Mouse (Mus musculus) C2C12 (cell line): ENCODE measurements around the gene Cdkn2aip. TPM values are rescaled to one million over a fixed set of nuclear protein-coding genes. Genes with fewer than 3 reads are reported as not detected.

Source experiments
- H3K27me3 ChIP-seq: one replicate; pipeline ENCODE4 v1.6.1; 2011; ENCODE audit not compliant: control insufficient read depth, insufficient read depth, insufficient read length
- H3K36me3 ChIP-seq: one replicate; pipeline ENCODE4 v1.6.1; 2011; ENCODE audit not compliant: control insufficient read depth, insufficient read depth
- H3K4me3 ChIP-seq: one replicate; pipeline ENCODE4 v1.5.1; 2011; ENCODE audit warnings: mild to moderate bottlenecking, control low read depth; ENCODE audit not compliant: poor library complexity, insufficient read depth, severe bottlenecking
- H3K79me2 ChIP-seq: one replicate; pipeline ENCODE4 v1.6.1; 2011; ENCODE audit not compliant: control insufficient read depth, insufficient read depth
- H3K79me3 ChIP-seq: one replicate; pipeline ENCODE4 v1.6.1; 2011; ENCODE audit warnings: low read depth, control low read depth
- H3ac ChIP-seq: one replicate; pipeline ENCODE3; 2011; ENCODE audit warnings: low read depth; ENCODE audit not compliant: control insufficient read depth, insufficient read length
- CEBPB ChIP-seq: IDR thresholded peaks from one replicate; pipeline ENCODE4 v1.6.1; 2011; ENCODE audit warnings: low read depth, mild to moderate bottlenecking, control low read depth, moderate library complexity
- CTCF ChIP-seq: IDR thresholded peaks from one replicate; pipeline ENCODE4 v1.5.1; 2011; ENCODE audit not compliant: control insufficient read depth, insufficient read depth, insufficient read length
- FOSL1 ChIP-seq: IDR thresholded peaks from one replicate; pipeline ENCODE4 v1.8.0; 2011; ENCODE audit warnings: mild to moderate bottlenecking, low read length; ENCODE audit not compliant: poor library complexity, insufficient read depth, severe bottlenecking
- MAX ChIP-seq: IDR thresholded peaks from one replicate; pipeline ENCODE4 v1.6.1; 2011; ENCODE audit warnings: mild to moderate bottlenecking, control low read depth
- MYOD1 ChIP-seq: IDR thresholded peaks from one replicate; pipeline ENCODE4 v1.6.1; 2011; ENCODE audit warnings: low read depth; ENCODE audit not compliant: control insufficient read depth, insufficient read length
- MYOG ChIP-seq: IDR thresholded peaks from one replicate; pipeline ENCODE4 v1.6.1; 2011; ENCODE audit not compliant: control insufficient read depth, insufficient read length; ENCODE audit errors: extremely low read depth
- USF1 ChIP-seq: IDR thresholded peaks from one replicate; pipeline ENCODE4 v1.6.1; 2011; ENCODE audit warnings: low read depth, mild to moderate bottlenecking, control low read depth, moderate library complexity
- polyA plus RNA-seq: library from polyadenylated mRNA; unstranded; fragments of >200 nt; fragmentation: generic; extraction: Trizol; gene quantifications from one replicate; pipeline ENCODE4 v1.2.1, GENCODE M21; 2012; ENCODE audit warnings: missing spikeins

Gene Cdkn2aip
- polyA plus RNA-seq, 1 experiment: 3.8 TPM

- H3ac ChIP-seq: no peak overlapping the region
- no peak overlapping the region for H3K4me3 ChIP-seq
- H3K36me3 ChIP-seq: peaks cover 16% of the 10 kb centered on the region
- H3K79me2 ChIP-seq: peaks cover 7% of the 10 kb centered on the region
- no peak for TF ChIP-seq FOSL1
- H3K27me3 ChIP-seq: no peaks in the 10 kb centered on the region
- no peaks in the 10 kb centered on the region for H3K79me3 ChIP-seq
These were observed 51.0 kb downstream of the Cdkn2aip start for GRCm38 (mm10) chr8:47662716-47663115.

- Histone ChIP-seq H3K36me3 (peaks cover 2% of the 10 kb centered on the region), H3K79me3 (no peaks in the 10 kb centered on the region), H3ac (no peak overlapping the region), H3K27me3 (no peaks in the 10 kb centered on the region), H3K4me3 (no peak overlapping the region), H3K79me2 (no peaks in the 10 kb centered on the region)
- no peak for TF ChIP-seq USF1
- TF ChIP-seq MYOG: no peak
- TF ChIP-seq MAX: no peak
- no peak for TF ChIP-seq CEBPB
- no peak for TF ChIP-seq MYOD1
- TF ChIP-seq FOSL1: no peak
- no peak for TF ChIP-seq CTCF
These were observed 53.3 kb downstream of the Cdkn2aip start for GRCm38 (mm10) chr8:47660394-47660793.

- H3ac ChIP-seq: no peak overlapping the region
- no peaks in the 10 kb centered on the region for H3K79me3 ChIP-seq
- H3K36me3 ChIP-seq: no peaks in the 10 kb centered on the region
- no peaks in the 10 kb centered on the region for H3K27me3 ChIP-seq
- no peaks in the 10 kb centered on the region for H3K79me2 ChIP-seq
- TF ChIP-seq CEBPB: no peak
- no peak for TF ChIP-seq CTCF
- TF ChIP-seq USF1: no peak
- no peak for TF ChIP-seq MYOD1
- TF ChIP-seq FOSL1: no peak
- no peak for TF ChIP-seq MYOG
- TF ChIP-seq MAX: no peak
- H3K4me3 ChIP-seq: no peak overlapping the region
These were observed 54.3 kb downstream of the Cdkn2aip start for GRCm38 (mm10) chr8:47659463-47659862.

Other genes with a start within 250 kb of the Cdkn2aip start
- 10.8 TPM for gene Trappc11, start 180.5 kb downstream of the Cdkn2aip start, polyA plus RNA-seq
- gene Rwdd4a, start 180.3 kb downstream of the Cdkn2aip start, polyA plus RNA-seq: 20.6 TPM
- 8.3 TPM for gene Ing2, start 38.4 kb downstream of the Cdkn2aip start, polyA plus RNA-seq
- gene Cldn24, start 108.2 kb upstream of the Cdkn2aip start, polyA plus RNA-seq: not detected
- gene Cldn22, start 110.5 kb upstream of the Cdkn2aip start, polyA plus RNA-seq: not detected